Mouse (Mus musculus) heart, postnatal 0 days (tissue): ENCODE data around the gene Fam166b.

Source experiments
- CTCF ChIP-seq: IDR thresholded peaks from 2 replicates; pipeline ENCODE4 v1.5.1; 2016; ENCODE audit warnings: antibody characterized with exemption, control low read depth, low read depth
- EP300 ChIP-seq: IDR thresholded peaks from 2 replicates; pipeline ENCODE4 v1.6.1; 2016; ENCODE audit warnings: antibody characterized with exemption, low read depth

DNA sequence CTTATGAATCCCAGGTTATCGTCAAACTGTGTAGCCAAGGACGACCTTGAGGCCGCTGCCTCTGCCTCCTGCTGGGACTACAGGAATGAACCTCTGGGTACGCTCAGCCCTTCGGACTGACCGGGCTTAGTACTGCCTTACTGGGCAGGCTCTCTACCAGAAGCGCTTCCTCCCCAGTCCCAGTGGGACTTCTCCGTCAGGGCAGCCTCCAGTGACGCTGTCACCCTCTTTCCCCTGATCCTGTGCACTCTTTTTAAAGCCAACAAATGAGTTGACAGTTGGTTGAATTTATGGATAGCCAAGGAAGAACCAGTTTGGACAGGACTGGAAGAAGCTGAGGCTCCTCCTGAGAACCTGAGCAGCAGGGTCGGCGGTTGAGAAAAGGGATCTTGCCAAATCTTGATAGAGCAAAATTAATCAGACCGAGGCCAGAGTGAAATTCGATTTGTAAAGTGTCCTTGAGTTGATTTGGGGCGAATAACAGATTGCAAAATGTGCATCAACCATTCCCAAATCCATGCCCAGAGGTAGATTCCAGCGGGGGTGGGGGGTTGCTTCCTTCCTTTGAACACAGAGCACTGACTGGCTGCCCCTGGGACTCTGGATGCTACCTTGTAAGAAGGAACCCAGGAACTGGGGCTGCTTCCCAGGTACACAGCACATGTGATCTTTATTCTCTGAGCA, 9.8 kb downstream of the Fam166b start:
- TF ChIP-seq CTCF (no peak), EP300 (no peak)
